Mouse (Mus musculus) adrenal gland, adult 18-20 months (tissue): ENCODE data around the gene Asic5. TPM values are rescaled to one million over a fixed set of nuclear protein-coding genes. Genes with fewer than 3 reads are reported as not detected.

Experiments used
- total RNA-seq, 2 experiments: library from RNA; stranded (reverse); gene quantifications; 1 replicate in 1 of 2; 2 replicates in 1 of 2; pipeline ENCODE4 v1.2.3; 2021

The Asic5 gene
- total RNA-seq, 2 experiments from 2014 or later = not detected

Other genes starting within 250 kb of the Asic5 start
- gene Ctso, start 49.7 kb upstream of the Asic5 start, total RNA-seq = 10 to 100 TPM; 28.7 to 67.3 TPM
- 1 to 10 TPM in 1 of 2 experiments, under 1 TPM in 1; 0.10 to 3.5 TPM for gene Tdo2, start 6.1 kb upstream of the Asic5 start, total RNA-seq
- gene Gucy1b1, start 92.4 kb downstream of the Asic5 start, total RNA-seq = 1 to 10 TPM; 7.1 to 8.3 TPM
- gene Gucy1a1, start 163.5 kb downstream of the Asic5 start, total RNA-seq = 10 to 100 TPM; 24.1 to 24.7 TPM